Mouse (Mus musculus): ENCODE data around the gene Ptpn12.

DNA sequence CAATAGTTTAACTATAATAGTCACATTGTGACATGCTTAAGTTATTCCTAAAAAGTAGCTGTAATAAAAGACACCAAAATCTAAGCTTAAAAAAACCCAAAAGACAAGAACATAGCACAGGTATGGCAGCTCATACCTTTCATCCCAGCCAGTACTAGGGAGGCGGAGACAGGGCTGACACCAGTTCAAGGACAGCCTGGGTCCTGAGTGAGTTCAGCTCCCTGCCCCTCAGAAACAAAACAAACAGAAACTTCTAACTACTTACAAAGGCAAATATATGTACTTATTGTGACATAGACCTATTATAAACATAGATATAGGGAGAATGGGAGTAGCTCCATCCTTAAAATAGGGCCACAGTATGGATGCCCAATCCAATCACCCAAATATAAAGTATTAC is 3.2 kb downstream of the Ptpn12 start:
- TF ChIP-seq POLR2A (IDR thresholded peaks at IDR 0.05; ENCODE audit: control insufficient read depth, low read depth, low read length) (no peak), CTCF (IDR thresholded peaks at IDR 0.05; ENCODE audit: control insufficient read depth, insufficient read depth, insufficient replicate concordance, low read depth, low read length) (no peak)
